Mouse (Mus musculus) yolk sac, embryonic 10.5 days (tissue): ENCODE results near the gene Cherp.

Experiments used
- DNase-seq: peaks from one replicate; pipeline ENCODE4 v3.0.0-alpha.2; 2017; ENCODE audit warnings: low spot score

The Cherp gene

GRCm38 (mm10) chr8:72413839-72414238, 61.2 kb downstream of the Cherp start:
- peak; percentile 19 for DNase-seq
